Mouse (Mus musculus) spleen, postnatal 10 days (tissue): ENCODE results near the gene Osbpl10.
A peak's percentile ranks its signal among the peaks of the same experiment; 100 is the strongest.
"Not testable (repeated sequence)": the region's sequence is repeated elsewhere in the genome, so short reads cannot be mapped to it uniquely, and the experiment has no call there.

ENCODE experiments used
- DNase-seq, 2 experiments: peaks; one replicate each; pipeline ENCODE4 v3.0.0; 2021 to 2022; ENCODE audit warnings: low spot score in 2 of 2

Gene Osbpl10

DNA sequence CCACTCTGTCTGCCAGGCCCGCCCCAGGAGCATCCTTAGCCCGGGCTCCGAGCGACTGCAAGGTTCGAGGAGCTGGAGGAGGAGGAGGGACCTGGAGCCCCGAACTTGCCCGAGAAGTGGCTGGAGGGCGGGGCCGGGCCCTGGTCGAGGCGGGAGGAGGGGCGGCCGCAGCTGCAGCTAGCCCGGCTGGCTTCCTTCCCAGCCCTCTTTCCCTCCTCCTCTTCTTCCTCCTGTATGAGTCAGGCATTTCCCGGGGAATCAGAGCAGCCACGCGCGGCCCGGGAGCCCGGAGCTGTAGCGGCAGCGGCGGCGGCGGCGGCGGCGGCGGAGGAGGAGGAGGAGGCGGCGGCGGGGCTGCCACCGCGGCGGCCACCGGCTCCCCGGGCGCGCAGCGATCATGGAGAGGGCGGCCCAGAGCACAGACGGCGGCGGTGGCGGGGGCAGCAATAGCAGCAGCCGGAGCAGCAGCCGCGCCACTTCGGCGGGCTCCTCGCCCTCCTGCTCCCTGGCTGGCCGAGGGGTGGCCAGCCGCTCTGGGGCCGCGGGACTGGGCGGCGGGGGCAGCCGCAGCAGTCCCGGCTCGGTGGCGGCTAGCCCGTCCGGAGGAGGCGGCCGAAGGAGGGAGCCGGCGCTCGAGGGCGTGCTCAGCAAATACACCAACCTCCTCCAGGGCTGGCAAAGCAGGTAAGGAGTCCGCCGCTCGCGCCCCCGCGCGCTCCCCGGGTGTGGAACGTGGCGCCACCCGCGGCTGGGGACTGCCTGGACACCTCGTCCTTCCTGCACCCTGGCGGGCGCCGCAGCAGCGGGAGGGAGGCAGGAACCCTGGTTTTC, at the start of gene Osbpl10:
Gene Osbpl10, plus strand, starts transcription at position 289 of the 831 bp plus-strand sequence.
- DNase-seq, result peak in 1 of 2 experiments; percentile 38

- DNase-seq, result peak in 1 of 2 experiments; percentile 19
Measured at GRCm38 (mm10) chr9:114930464-114931090, 47.8 kb upstream of the Osbpl10 start.

DNA sequence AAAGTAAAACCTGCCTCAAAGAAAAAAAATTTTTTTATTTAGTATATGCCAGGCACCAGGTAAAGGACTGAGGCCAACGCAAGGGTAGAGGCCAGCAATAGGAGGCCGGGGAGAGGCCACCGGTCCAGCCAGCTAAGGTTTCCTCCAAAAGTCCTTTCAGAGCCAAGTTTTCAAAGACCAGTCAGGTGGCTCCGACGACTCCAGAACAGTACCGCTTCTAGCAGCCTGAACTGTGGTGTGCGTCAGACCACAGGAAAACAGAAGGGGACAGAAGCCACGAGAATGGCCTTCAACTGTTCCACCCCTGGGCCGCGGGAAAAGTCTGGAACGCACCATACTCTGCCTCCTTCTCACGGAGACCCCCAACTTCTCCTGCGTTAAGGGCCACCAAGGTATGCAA, 45.8 kb upstream of the Osbpl10 start:
- peak in 1 of 2 experiments; percentile 24 for DNase-seq

DNA sequence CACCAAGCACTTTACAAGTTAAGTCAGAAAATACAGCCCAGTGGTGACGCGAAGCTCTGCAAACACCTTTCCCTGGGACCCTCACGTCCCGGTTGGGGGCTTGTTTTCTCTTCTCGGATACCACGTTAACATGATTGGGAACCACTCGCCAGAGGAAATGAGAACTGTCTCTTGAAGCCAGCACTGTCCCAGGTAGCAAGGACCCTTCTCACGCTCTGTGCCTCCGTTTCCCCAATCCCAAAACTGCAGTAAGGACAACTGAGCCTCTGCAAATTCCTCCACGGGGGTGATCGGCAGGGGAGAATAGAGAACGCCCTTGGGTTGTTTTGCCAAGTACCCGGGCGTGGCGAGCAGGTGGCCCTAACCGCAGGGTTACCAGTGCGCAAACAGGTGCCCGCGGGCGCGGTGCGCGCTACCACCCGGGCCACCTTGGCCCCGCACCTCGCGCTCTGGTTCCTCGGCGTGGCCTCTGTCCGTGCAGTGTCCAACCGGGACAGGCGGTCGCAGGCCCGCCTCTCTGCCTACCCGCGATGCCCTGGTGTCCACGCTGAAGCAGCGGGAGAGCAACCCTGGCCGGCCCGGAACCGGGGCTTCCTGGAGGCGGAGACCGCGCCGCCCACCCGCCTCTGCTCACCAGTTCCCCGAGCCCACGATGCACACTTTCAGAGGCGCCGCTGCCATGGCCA, 45.2 kb upstream of the Osbpl10 start:
- no peak for DNase-seq

DNA sequence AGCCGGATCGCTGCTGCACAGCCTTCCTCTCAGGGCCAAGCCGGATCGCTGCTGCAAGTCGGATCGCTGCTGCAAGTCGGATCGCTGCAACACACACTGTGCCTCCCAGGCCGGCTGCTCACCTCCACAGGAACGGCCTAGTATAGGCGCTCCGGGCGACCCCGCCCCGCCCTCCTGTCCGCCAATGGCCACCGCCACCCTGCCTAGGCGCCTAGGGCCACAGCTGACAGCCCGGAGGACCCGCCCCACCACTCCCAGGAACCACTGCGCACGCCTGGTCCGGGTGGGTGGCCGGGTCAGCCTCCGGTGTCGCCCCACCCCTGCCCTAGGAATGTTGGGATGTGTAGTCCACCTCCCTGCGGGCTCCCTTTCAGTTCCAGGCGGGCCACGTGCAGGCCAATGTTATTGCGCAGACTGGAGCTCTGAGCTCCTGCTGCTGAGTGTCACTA, 44.6 kb upstream of the Osbpl10 start, which contains the start of gene Gpd1l:
Gene Gpd1l, minus strand, starts transcription at position 265 of the 449 bp plus-strand sequence.
- DNase-seq, result peak; percentile 71 to 94

- DNase-seq, result peak in 1 of 2 experiments; percentile 33
Measured at GRCm38 (mm10) chr9:114934231-114934630, 44.1 kb upstream of the Osbpl10 start.

DNA sequence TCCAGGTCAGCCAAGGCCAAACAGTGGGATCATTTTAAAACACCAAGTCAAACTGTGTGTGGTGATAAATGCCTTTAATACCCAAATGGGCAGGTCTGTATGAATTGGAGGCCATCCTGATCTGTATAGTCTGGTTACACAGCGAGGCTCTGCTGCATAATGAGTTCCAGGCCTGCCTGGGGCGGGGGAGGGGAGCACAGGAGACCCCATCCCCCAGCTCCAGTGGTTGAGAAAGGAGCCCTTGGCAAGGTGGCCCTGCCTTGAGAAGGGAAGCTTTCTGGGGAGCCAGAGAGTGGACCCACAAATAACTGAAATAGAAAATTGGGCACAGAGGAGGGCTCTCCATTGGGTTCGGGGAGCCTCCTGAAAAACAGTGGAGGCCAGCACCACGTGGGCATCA, 43.0 kb upstream of the Osbpl10 start:
- no peak for DNase-seq

GRCm38 (mm10) chr9:114936687-114937086, 41.7 kb upstream of the Osbpl10 start:
- DNase-seq, result no peak

DNA sequence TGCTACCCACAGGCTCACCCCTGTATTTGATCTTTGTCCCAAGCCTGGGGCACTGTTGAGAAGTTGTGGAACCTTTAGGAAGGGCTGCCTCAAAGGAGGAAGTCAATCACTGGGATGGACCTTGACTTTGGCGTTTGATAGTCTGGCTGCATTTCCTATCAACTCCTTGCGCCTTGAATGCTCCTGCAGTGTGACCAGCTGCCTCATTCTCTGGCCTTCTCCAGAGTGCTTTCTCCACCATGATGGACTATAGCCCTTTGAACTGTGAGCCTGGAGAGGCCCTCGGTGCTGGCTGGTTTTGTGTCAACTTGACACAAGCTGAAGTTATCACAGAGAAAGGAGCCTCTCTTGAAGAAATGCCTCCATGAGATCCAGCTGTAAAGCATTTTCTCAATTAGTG, 33.7 kb upstream of the Osbpl10 start:
- no peak for DNase-seq

GRCm38 (mm10) chr9:114945576-114945975, 32.8 kb upstream of the Osbpl10 start:
- peak in 1 of 2 experiments; percentile 24 for DNase-seq

GRCm38 (mm10) chr9:114948395-114948794, 30.0 kb upstream of the Osbpl10 start:
- DNase-seq, result no peak

GRCm38 (mm10) chr9:114952866-114953265, 25.5 kb upstream of the Osbpl10 start:
- peak in 1 of 2 experiments; percentile 40 for DNase-seq

DNA sequence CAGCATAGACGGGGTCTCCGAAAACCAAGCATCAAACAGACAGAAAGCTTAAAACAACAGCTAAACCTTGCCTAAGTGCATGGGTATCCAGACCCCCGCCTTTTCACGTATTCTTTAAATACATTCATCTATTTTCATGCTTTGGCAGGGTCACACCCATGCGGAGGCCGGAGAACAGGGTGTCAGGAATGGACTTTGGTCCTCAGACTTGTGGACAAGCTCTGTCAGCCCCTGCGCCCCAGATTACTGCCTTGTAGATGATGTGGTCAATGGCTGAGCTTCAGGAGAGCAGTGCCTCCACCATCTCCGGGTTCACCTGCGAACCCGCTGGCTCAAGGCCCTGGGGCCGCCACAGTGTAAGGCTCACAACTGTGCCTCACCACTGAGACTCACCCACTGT, 23.0 kb upstream of the Osbpl10 start:
- no peak for DNase-seq

- no peak for DNase-seq
Measured at GRCm38 (mm10) chr9:114956945-114957344, 21.4 kb upstream of the Osbpl10 start.

GRCm38 (mm10) chr9:114960043-114960789, 18.2 kb upstream of the Osbpl10 start:
- DNase-seq, result no peak

GRCm38 (mm10) chr9:114960844-114961243, 17.5 kb upstream of the Osbpl10 start:
- DNase-seq, result no peak

- DNase-seq, result no peak
Measured at GRCm38 (mm10) chr9:114964093-114964492, 14.3 kb upstream of the Osbpl10 start.

DNA sequence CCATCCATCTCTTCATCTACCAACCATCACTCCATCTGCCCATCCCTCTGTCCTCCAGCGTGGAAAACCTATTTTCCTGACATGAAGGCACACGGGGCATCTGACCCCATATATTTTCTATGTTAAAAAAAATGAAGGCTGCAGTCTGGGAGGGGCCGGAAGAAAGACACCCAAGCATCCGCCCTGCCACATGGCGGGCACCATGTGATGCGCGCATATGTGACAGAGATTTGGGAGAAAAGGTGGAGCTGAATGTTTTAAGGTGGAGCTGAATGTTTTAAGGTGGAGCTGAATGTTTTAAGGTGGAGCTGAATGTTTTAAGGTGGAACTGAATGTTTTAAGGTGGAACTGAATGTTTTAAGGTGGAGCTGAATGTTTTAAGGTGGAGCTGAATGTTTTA, 12.1 kb upstream of the Osbpl10 start:
- DNase-seq, result not testable (repeated sequence)

GRCm38 (mm10) chr9:114977461-114978280, 698 bp upstream of the Osbpl10 start:
- DNase-seq, result no peak

GRCm38 (mm10) chr9:114979969-114980368, 1.6 kb downstream of the Osbpl10 start:
- DNase-seq, result no peak
